Mouse (Mus musculus): ENCODE results near the gene Ptgis.

- TF ChIP-seq GATA2 (IDR thresholded peaks at IDR 0.05; ENCODE audit: borderline replicate concordance, low read depth, low read length) (no peak), CTCF (IDR thresholded peaks at IDR 0.05; ENCODE audit: low read depth, low read length) (no peak), POLR2AphosphoS5 (IDR thresholded peaks at IDR 0.05; ENCODE audit: insufficient replicate concordance, low read depth, low read length) (no peak), TAL1 (conservative IDR thresholded peaks at IDR 0.05; ENCODE audit: low read depth, low read length) (no peak), GATA1 (IDR thresholded peaks at IDR 0.05; ENCODE audit: borderline replicate concordance, low read length) (no peak)
These were observed 24.6 kb upstream of the Ptgis start for GRCm38 (mm10) chr2:167265021-167265420.

All from G1E (cell line).